Mouse (Mus musculus) midbrain, embryonic 10.5 days (tissue): ENCODE data around the gene Itsn1. TPM values are rescaled to one million over a fixed set of nuclear protein-coding genes. Genes with fewer than 3 reads are reported as not detected.

Experiments used
- DNase-seq: peaks from one replicate; pipeline ENCODE4 v3.0.0-alpha.2; 2017; ENCODE audit warnings: low spot score
- H3K27ac ChIP-seq: fragments of 300-500 bp; sonication (generic); replicated peaks from 2 replicates; pipeline ENCODE4 v1.5.1; 2016; ENCODE audit warnings: mild to moderate bottlenecking
- H3K27me3 ChIP-seq: fragments of 300-500 bp; sonication (generic); 2 replicates; pipeline ENCODE4 v1.6.1; 2016; ENCODE audit warnings: low read depth, mild to moderate bottlenecking; ENCODE audit not compliant: poor library complexity, severe bottlenecking
- H3K36me3 ChIP-seq: fragments of 300-500 bp; sonication (generic); 2 replicates; pipeline ENCODE4 v1.6.1; 2016; ENCODE audit warnings: mild to moderate bottlenecking, moderate library complexity
- H3K4me1 ChIP-seq: fragments of 300-500 bp; sonication (generic); 2 replicates; pipeline ENCODE4 v1.6.1; 2016
- H3K4me3 ChIP-seq: fragments of 300-500 bp; sonication (generic); 2 replicates; pipeline ENCODE4 v1.5.1; 2016; ENCODE audit warnings: mild to moderate bottlenecking, moderate library complexity
- H3K9me3 ChIP-seq: fragments of 300-500 bp; sonication (generic); replicated peaks from 2 replicates; pipeline ENCODE4 v1.6.1; 2016; ENCODE audit warnings: mild to moderate bottlenecking
- WGBS: fragments of 180-500 bp; shearing (Covaris S2); methylation state at CpG from one replicate; pipeline ENCODE4 v1.1.7; 2016; 5-methylcytosine and 5-hydroxymethylcytosine counted together
- polyA plus RNA-seq: library from polyadenylated mRNA; unstranded; fragments of >200 nt; fragmentation: Nextera tagmentation; extraction: Ambion mirVana; gene quantifications from 2 replicates; pipeline ENCODE4 v1.2.1, GENCODE M21; 2016

The Itsn1 gene
- polyA plus RNA-seq, 1 experiment from 2014 or later: 49.5 TPM

GRCm38 (mm10) chr16:91783191-91783590 lies 54.1 kb downstream of the Itsn1 start:
- Histone ChIP-seq H3K4me3 (no peak overlapping the region), H3K9me3 (no peaks in the 10 kb centered on the region), H3K27me3 (no peaks in the 10 kb centered on the region), H3K4me1 (no peaks in the 10 kb centered on the region), H3K27ac (no peak overlapping the region), H3K36me3 (peaks cover 55% of the 10 kb centered on the region)
- WGBS: 92% methylated on average over 7 of the region's 7 CpGs
- no peak for DNase-seq

GRCm38 (mm10) chr16:91784298-91784697 lies 55.2 kb downstream of the Itsn1 start:
- H3K36me3 ChIP-seq: peaks cover 64% of the 10 kb centered on the region
- WGBS: 91% methylated on average over 6 of the region's 6 CpGs
- H3K27me3 ChIP-seq: no peaks in the 10 kb centered on the region

GRCm38 (mm10) chr16:91786425-91786824 lies 57.3 kb downstream of the Itsn1 start:
- Histone ChIP-seq H3K27me3 (no peaks in the 10 kb centered on the region), H3K36me3 (peaks cover 78% of the 10 kb centered on the region), H3K9me3 (no peaks in the 10 kb centered on the region), H3K4me3 (no peak overlapping the region), H3K27ac (no peak overlapping the region), H3K4me1 (no peaks in the 10 kb centered on the region)
- 94% methylated on average over 10 of the region's 10 CpGs for WGBS
- DNase-seq: no peak

More at GRCm38 (mm10) chr16:91784298-91784697, 55.2 kb downstream of the Itsn1 start:
- no peak for DNase-seq
- H3K4me1 ChIP-seq: no peaks in the 10 kb centered on the region
- H3K4me3 ChIP-seq: no peak overlapping the region
- no peaks in the 10 kb centered on the region for H3K9me3 ChIP-seq
- H3K27ac ChIP-seq: no peak overlapping the region

- WGBS: 86% methylated on average over 6 of the region's 6 CpGs
- peaks cover 79% of the 10 kb centered on the region for H3K36me3 ChIP-seq
- no peaks in the 10 kb centered on the region for H3K27me3 ChIP-seq
- no peak overlapping the region for H3K27ac ChIP-seq
- no peaks in the 10 kb centered on the region for H3K9me3 ChIP-seq
- H3K4me3 ChIP-seq: no peak overlapping the region
- no peaks in the 10 kb centered on the region for H3K4me1 ChIP-seq
- DNase-seq: no peak
Observed at GRCm38 (mm10) chr16:91789728-91790127, 60.6 kb downstream of the Itsn1 start.

GRCm38 (mm10) chr16:91792477-91793196 lies 63.6 kb downstream of the Itsn1 start:
- no peak for DNase-seq
- Histone ChIP-seq H3K27ac (no peak overlapping the region), H3K9me3 (no peaks in the 10 kb centered on the region), H3K36me3 (peaks cover 73% of the 10 kb centered on the region), H3K4me3 (no peak overlapping the region), H3K27me3 (no peaks in the 10 kb centered on the region), H3K4me1 (no peaks in the 10 kb centered on the region)
- 87% methylated on average over 8 of the region's 8 CpGs for WGBS

GRCm38 (mm10) chr16:91793507-91794278 lies 64.6 kb downstream of the Itsn1 start:
- Histone ChIP-seq H3K27ac (no peak overlapping the region), H3K9me3 (no peaks in the 10 kb centered on the region), H3K27me3 (no peaks in the 10 kb centered on the region), H3K36me3 (peaks cover 70% of the 10 kb centered on the region), H3K4me3 (no peak overlapping the region), H3K4me1 (no peaks in the 10 kb centered on the region)
- 94% methylated on average over 13 of the region's 13 CpGs for WGBS
- DNase-seq: no peak

- peaks cover 70% of the 10 kb centered on the region for H3K36me3 ChIP-seq
- H3K4me1 ChIP-seq: no peaks in the 10 kb centered on the region
- H3K27ac ChIP-seq: no peak overlapping the region
- 95% methylated on average over 7 of the region's 7 CpGs for WGBS
- H3K4me3 ChIP-seq: no peak overlapping the region
- H3K27me3 ChIP-seq: no peaks in the 10 kb centered on the region
- H3K9me3 ChIP-seq: no peaks in the 10 kb centered on the region
- no peak for DNase-seq
Observed at GRCm38 (mm10) chr16:91794306-91794705, 65.2 kb downstream of the Itsn1 start.

- Histone ChIP-seq H3K27me3 (no peaks in the 10 kb centered on the region), H3K4me3 (no peak overlapping the region), H3K9me3 (no peaks in the 10 kb centered on the region), H3K4me1 (no peaks in the 10 kb centered on the region), H3K36me3 (peaks cover 68% of the 10 kb centered on the region), H3K27ac (no peak overlapping the region)
- 88% methylated on average over 2 of the region's 2 CpGs for WGBS
- DNase-seq: no peak
Observed at GRCm38 (mm10) chr16:91795044-91795443, 66.0 kb downstream of the Itsn1 start.

- Histone ChIP-seq H3K4me3 (no peak overlapping the region), H3K27ac (no peak overlapping the region), H3K27me3 (no peaks in the 10 kb centered on the region), H3K9me3 (no peaks in the 10 kb centered on the region), H3K36me3 (peaks cover 63% of the 10 kb centered on the region), H3K4me1 (no peaks in the 10 kb centered on the region)
- no peak for DNase-seq
- 95% methylated on average over 9 of the region's 9 CpGs for WGBS
Observed at GRCm38 (mm10) chr16:91795606-91796005, 66.5 kb downstream of the Itsn1 start.

GRCm38 (mm10) chr16:91801426-91801825 lies 72.3 kb downstream of the Itsn1 start:
- no peak for DNase-seq
- Histone ChIP-seq H3K27ac (no peak overlapping the region), H3K9me3 (no peaks in the 10 kb centered on the region), H3K4me1 (no peaks in the 10 kb centered on the region), H3K36me3 (peaks cover 76% of the 10 kb centered on the region), H3K4me3 (no peak overlapping the region), H3K27me3 (no peaks in the 10 kb centered on the region)
- WGBS: 92% methylated on average over 13 of the region's 13 CpGs

GRCm38 (mm10) chr16:91802461-91803062 lies 73.5 kb downstream of the Itsn1 start:
- DNase-seq: no peak
- Histone ChIP-seq H3K4me3 (no peak overlapping the region), H3K9me3 (no peaks in the 10 kb centered on the region), H3K36me3 (peaks cover 77% of the 10 kb centered on the region), H3K27me3 (no peaks in the 10 kb centered on the region), H3K27ac (no peak overlapping the region), H3K4me1 (no peaks in the 10 kb centered on the region)
- WGBS: 80% methylated on average over 5 of the region's 5 CpGs

GRCm38 (mm10) chr16:91804418-91804817 lies 75.3 kb downstream of the Itsn1 start:
- H3K9me3 ChIP-seq: no peaks in the 10 kb centered on the region
- H3K36me3 ChIP-seq: peaks cover 82% of the 10 kb centered on the region
- no peak for DNase-seq
- no peaks in the 10 kb centered on the region for H3K27me3 ChIP-seq
- H3K4me3 ChIP-seq: no peak overlapping the region
- H3K27ac ChIP-seq: no peak overlapping the region
- no peaks in the 10 kb centered on the region for H3K4me1 ChIP-seq
- 85% methylated on average over 8 of the region's 8 CpGs for WGBS

- Histone ChIP-seq H3K36me3 (peaks cover 86% of the 10 kb centered on the region), H3K4me3 (no peak overlapping the region), H3K27ac (no peak overlapping the region), H3K9me3 (no peaks in the 10 kb centered on the region), H3K4me1 (no peaks in the 10 kb centered on the region), H3K27me3 (no peaks in the 10 kb centered on the region)
- 68% methylated on average over 5 of the region's 5 CpGs for WGBS
- no peak for DNase-seq
Observed at GRCm38 (mm10) chr16:91804831-91805230, 75.8 kb downstream of the Itsn1 start.
